Mouse (Mus musculus) kidney, embryonic 14.5 days (tissue): ENCODE measurements around the gene Trim13. TPM values are rescaled to one million over a fixed set of nuclear protein-coding genes. Genes with fewer than 3 reads are reported as not detected.
A peak's percentile ranks its signal among the peaks of the same experiment; 100 is the strongest.

Source experiments
- ATAC-seq: fragments of 200-750 bp; cut with Nextera tagmentation; 2 replicates; pipeline ENCODE4 v1.8.0; 2017; ENCODE audit warnings: moderate number of reproducible peaks, mild to moderate bottlenecking, moderate TSS enrichment, moderate library complexity; ENCODE audit not compliant: low FRiP score, low TSS enrichment
- H3K27ac ChIP-seq: fragments of 300-500 bp; sonication (generic); 2 replicates; pipeline ENCODE4 v1.5.1; 2014; ENCODE audit warnings: low read depth, mild to moderate bottlenecking, low read length, moderate library complexity, mixed read lengths
- H3K27me3 ChIP-seq: fragments of 300-500 bp; sonication (generic); 2 replicates; pipeline ENCODE4 v1.6.1; 2014; ENCODE audit warnings: mild to moderate bottlenecking, low read length; ENCODE audit not compliant: control insufficient read depth, insufficient read depth
- H3K36me3 ChIP-seq: fragments of 300-500 bp; sonication (generic); 2 replicates; pipeline ENCODE4 v1.6.1; 2014; ENCODE audit warnings: low read length, mixed read lengths; ENCODE audit not compliant: control insufficient read depth, insufficient read depth
- H3K4me1 ChIP-seq: fragments of 300-500 bp; sonication (generic); 2 replicates; pipeline ENCODE4 v1.6.1; 2014; ENCODE audit warnings: low read length, mixed read lengths; ENCODE audit not compliant: control insufficient read depth, insufficient read depth
- H3K4me2 ChIP-seq: fragments of 300-500 bp; sonication (generic); replicated peaks from 2 replicates; pipeline ENCODE4 v1.6.1; 2014; ENCODE audit warnings: low read depth, mild to moderate bottlenecking, low read length
- H3K4me3 ChIP-seq: fragments of 300-500 bp; sonication (generic); 2 replicates; pipeline ENCODE4 v1.5.1; 2014; ENCODE audit warnings: mild to moderate bottlenecking, low read length
- H3K9ac ChIP-seq: fragments of 300-500 bp; sonication (generic); 2 replicates; pipeline ENCODE4 v1.6.1; 2014; ENCODE audit warnings: low read depth, mild to moderate bottlenecking, low read length, moderate library complexity
- H3K9me3 ChIP-seq: fragments of 300-500 bp; sonication (generic); 2 replicates; pipeline ENCODE4 v1.6.1; 2016; ENCODE audit warnings: low read length; ENCODE audit not compliant: control insufficient read depth
- WGBS: fragments of 180-500 bp; shearing (Covaris S2); extraction: QIAGEN DNeasy Blood & Tissue Kit; methylation state at CpG from one replicate; pipeline ENCODE4 v1.1.7; 2014; 5-methylcytosine and 5-hydroxymethylcytosine counted together
- microRNA counts: library from miRNA; unstranded; fragments of <30 nt; microRNA quantifications from one replicate; lab custom pipeline; 2017
- microRNA-seq: library from miRNA; unstranded; fragments of <30 nt; microRNA quantifications from one replicate; pipeline ENCODE4, GENCODE M21; 2016
- polyA plus RNA-seq: library from polyadenylated mRNA; unstranded; fragments of >200 nt; fragmentation: Nextera tagmentation; extraction: Ambion mirVana; gene quantifications from 2 replicates; pipeline ENCODE4 v1.2.1, GENCODE M21; 2014

Gene Trim13
- polyA plus RNA-seq, 1 experiment from 2014 or later = 16.1 TPM

DNA sequence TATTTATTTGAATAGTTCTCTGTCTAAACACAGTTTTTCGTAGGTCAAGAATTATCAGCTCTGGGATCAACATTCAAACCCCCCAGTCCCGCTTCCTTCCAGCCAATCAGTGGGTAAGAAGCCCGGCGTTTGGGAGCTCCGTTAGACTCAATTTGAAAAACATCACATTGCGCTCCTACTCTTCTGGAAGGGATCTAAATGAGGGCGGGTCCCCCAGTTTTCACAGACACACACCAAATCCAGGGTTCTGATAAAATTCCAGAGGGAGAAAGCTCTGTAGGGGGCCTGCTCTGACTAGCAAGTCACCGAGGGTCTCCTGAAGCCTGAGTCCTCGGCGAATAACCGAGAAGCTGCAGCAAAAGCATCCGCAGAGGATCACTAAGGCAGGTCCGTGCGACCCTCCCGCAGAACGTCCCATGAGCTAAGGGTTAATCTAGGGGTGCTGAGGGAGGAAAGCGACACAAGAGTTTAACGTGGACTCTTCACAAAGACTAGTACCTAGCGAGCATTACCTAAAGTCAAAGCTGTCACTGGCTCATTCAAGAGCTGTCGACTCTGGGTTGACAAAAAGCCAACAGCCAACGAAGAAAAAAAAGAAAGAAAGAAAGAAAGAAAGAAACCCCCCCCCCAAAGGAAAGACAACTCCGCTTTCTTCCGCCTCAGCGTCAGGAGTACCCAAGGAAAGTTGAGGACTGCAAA, 49.3 kb downstream of the Trim13 start:
- no peaks in the 10 kb centered on the region for H3K9me3 ChIP-seq
- no peak for ATAC-seq
- H3K36me3 ChIP-seq = no peaks in the 10 kb centered on the region
- H3K9ac ChIP-seq = peak overlapping the region; percentile 96
- H3K4me3 ChIP-seq = peak overlapping the region; percentile 87
- H3K4me2 ChIP-seq = peak overlapping the region; percentile 81
- WGBS = under 1% methylated on average over 24 of the region's 24 CpGs
- H3K27me3 ChIP-seq = no peaks in the 10 kb centered on the region
- no peaks in the 10 kb centered on the region for H3K4me1 ChIP-seq
- peak overlapping the region; percentile 98 for H3K27ac ChIP-seq

GRCm38 (mm10) chr14:61647881-61648684, 50.0 kb downstream of the Trim13 start:
- H3K36me3 ChIP-seq = no peaks in the 10 kb centered on the region
- under 1% methylated on average over 73 of the region's 95 CpGs for WGBS
- peak overlapping the region; percentile 87 for H3K4me3 ChIP-seq
- peak overlapping the region; percentile 98 for H3K27ac ChIP-seq
- H3K4me2 ChIP-seq = peak overlapping the region; percentile 81
- H3K27me3 ChIP-seq = no peaks in the 10 kb centered on the region
- peak; percentile 81 for ATAC-seq
- no peaks in the 10 kb centered on the region for H3K4me1 ChIP-seq
- peak overlapping the region; percentile 96 for H3K9ac ChIP-seq
- H3K9me3 ChIP-seq = no peaks in the 10 kb centered on the region

DNA sequence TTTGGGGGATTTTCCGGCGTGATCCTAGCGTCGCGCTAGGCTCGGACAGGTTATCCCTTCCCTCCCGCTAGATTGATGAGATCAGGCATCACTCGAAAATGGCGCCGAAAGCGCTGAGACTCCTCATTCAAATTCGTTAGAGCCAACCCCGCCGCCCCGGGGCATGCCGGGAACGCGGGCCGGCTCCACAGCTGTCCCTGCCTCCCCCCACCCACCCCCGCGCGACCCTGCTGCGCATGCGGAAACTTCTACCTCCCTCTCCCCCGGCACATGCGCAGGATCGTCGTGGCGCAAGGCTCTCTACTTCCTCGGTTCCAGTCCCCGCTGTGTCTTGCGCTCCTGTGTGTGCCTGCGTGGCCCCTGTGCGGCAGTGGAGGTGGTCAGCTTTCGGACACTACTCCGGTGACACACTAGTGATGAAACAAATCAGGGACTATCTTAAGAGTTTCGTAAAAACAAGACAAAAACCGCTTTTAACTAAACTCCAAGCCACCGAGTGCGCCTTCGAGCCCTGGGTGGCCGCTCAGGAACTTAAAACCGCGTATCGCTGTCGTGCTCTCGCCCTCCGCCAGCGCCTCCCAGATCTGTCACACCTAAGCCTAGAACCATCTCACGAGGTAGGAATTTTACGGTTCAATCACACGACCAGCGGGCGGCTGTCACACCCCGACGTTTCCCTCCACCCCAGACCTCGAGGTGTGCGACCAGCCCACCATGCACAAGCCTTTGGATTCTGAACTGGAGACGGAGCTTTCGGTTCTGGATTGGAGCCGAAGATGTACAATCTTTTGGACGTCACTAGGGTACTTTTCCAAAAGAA, 50.8 kb downstream of the Trim13 start:
- Histone ChIP-seq H3K36me3 (no peaks in the 10 kb centered on the region), H3K9me3 (no peaks in the 10 kb centered on the region), H3K27ac (peak overlapping the region; percentile 98), H3K4me3 (peak overlapping the region; percentile 87), H3K4me2 (peak overlapping the region; percentile 81), H3K9ac (peak overlapping the region; percentile 96), H3K4me1 (no peaks in the 10 kb centered on the region), H3K27me3 (no peaks in the 10 kb centered on the region)
- peak; percentile 94 for ATAC-seq
- 2% methylated on average over 62 of the region's 62 CpGs for WGBS

- Histone ChIP-seq H3K27me3 (no peaks in the 10 kb centered on the region), H3K4me2 (no peak overlapping the region), H3K4me1 (no peaks in the 10 kb centered on the region), H3K9ac (no peak overlapping the region), H3K36me3 (no peaks in the 10 kb centered on the region), H3K4me3 (no peak overlapping the region), H3K27ac (no peak overlapping the region), H3K9me3 (no peaks in the 10 kb centered on the region)
- no peak for ATAC-seq
- 45% methylated on average over 9 of the region's 9 CpGs for WGBS
Observed at GRCm38 (mm10) chr14:61650291-61650960, 52.4 kb downstream of the Trim13 start.

MicroRNAs within 50 kb of the gene (microRNA counts, 519-probe panel; counts per million panel counts)
- microRNA mmu-miR-15a (lab: Ali Mortazavi, UCI) = 8,642 counts per million, percentile 89 among the panel's probes with 10 or more counts
- microRNA mmu-miR-16 (lab: Ali Mortazavi, UCI) = 9,782 counts per million, percentile 97 among the panel's probes with 10 or more counts

Small RNA genes lying within 50 kb of the gene (microRNA-seq; reads per million reads assigned to microRNA genes)
- 3,551 reads per million, percentile 88 among the genes with 10 or more reads in this experiment for gene Mir15a
- gene Mir16-1 = 2,528 reads per million, percentile 86 among the genes with 10 or more reads in this experiment

Other genes with a start within 250 kb of the Trim13 start
- 10.3 and 13.0 TPM in 2 replicates for gene Ebpl, start 237.8 kb upstream of the Trim13 start, polyA plus RNA-seq
- gene Kpna3, start 158.4 kb upstream of the Trim13 start, polyA plus RNA-seq = 34.4 and 64.9 TPM in 2 replicates
- gene Spryd7, start 41.4 kb upstream of the Trim13 start, polyA plus RNA-seq = 23.3 and 24.0 TPM in 2 replicates
- gene Kcnrg, start 9.2 kb downstream of the Trim13 start, polyA plus RNA-seq = 0.43 and 0.46 TPM in 2 replicates